Mouse (Mus musculus): Measurements from ENCODE around the gene Prkx. TPM values are rescaled to one million over a fixed set of nuclear protein-coding genes. Genes with fewer than 3 reads are reported as not detected.

Gene Prkx
- polyA plus RNA-seq, 1 experiment = 11.6 TPM

GRCm38 (mm10) chrX:77802293-77802692 lies 6.2 kb upstream of the Prkx start:
- H3ac ChIP-seq (ENCODE audit: control insufficient read depth, insufficient read length) = no peak overlapping the region
- no peak for TF ChIP-seq USF1 (IDR thresholded peaks at IDR 0.05; ENCODE audit: low read depth)
- TF ChIP-seq POLR2AphosphoS2 (IDR thresholded peaks at IDR 0.05; ENCODE audit: insufficient read length, low read depth) = no peak
- no peak for TF ChIP-seq CEBPB (IDR thresholded peaks at IDR 0.05; ENCODE audit: insufficient read depth, poor library complexity, severe bottlenecking)
- TF ChIP-seq REST (IDR thresholded peaks at IDR 0.05; ENCODE audit: insufficient read depth, insufficient read length) = no peak
- no peak for TF ChIP-seq SRF (IDR thresholded peaks at IDR 0.05; ENCODE audit: control insufficient read depth, insufficient read length, low read depth)
- no peak overlapping the region for H3K4me3 ChIP-seq
- H3K27me3 ChIP-seq (ENCODE audit: control insufficient read depth, insufficient read depth, insufficient read length) = no peaks in the 10 kb centered on the region
- H3K79me2 ChIP-seq (ENCODE audit: control insufficient read depth, insufficient read depth) = no peaks in the 10 kb centered on the region
- H3K4me2 ChIP-seq (ENCODE audit: low read depth) = no peak overlapping the region
- H3K36me3 ChIP-seq (ENCODE audit: control insufficient read depth, insufficient read depth) = no peaks in the 10 kb centered on the region

- no peaks in the 10 kb centered on the region for H3K27me3 ChIP-seq (ENCODE audit: control insufficient read depth, insufficient read depth, insufficient read length)
- no peak overlapping the region for H3K4me3 ChIP-seq
- no peak overlapping the region for H3ac ChIP-seq (ENCODE audit: control insufficient read depth, insufficient read length)
- H3K4me2 ChIP-seq (ENCODE audit: low read depth) = no peak overlapping the region
- no peak for TF ChIP-seq POLR2A (IDR thresholded peaks at IDR 0.05; ENCODE audit: insufficient read length, low read depth)
- no peak for TF ChIP-seq POLR2AphosphoS2 (IDR thresholded peaks at IDR 0.05; ENCODE audit: insufficient read length, low read depth)
- no peak for TF ChIP-seq TCF12 (IDR thresholded peaks at IDR 0.05; ENCODE audit: insufficient read depth, poor library complexity, severe bottlenecking)
- TF ChIP-seq CEBPB (IDR thresholded peaks at IDR 0.05; ENCODE audit: insufficient read depth, poor library complexity, severe bottlenecking) = no peak
- no peak for TF ChIP-seq MYOD1 (IDR thresholded peaks at IDR 0.05; ENCODE audit: control insufficient read depth in 1 of 3, insufficient read length in 2 of 3, low read depth in 2 of 3)
- TF ChIP-seq MAX (IDR thresholded peaks at IDR 0.05; ENCODE audit: low read depth) = no peak
- no peak for TF ChIP-seq E2F4 (IDR thresholded peaks at IDR 0.05; ENCODE audit: insufficient read depth)
- no peaks in the 10 kb centered on the region for H3K36me3 ChIP-seq (ENCODE audit: control insufficient read depth, insufficient read depth)
- H3K79me2 ChIP-seq (ENCODE audit: control insufficient read depth, insufficient read depth) = no peaks in the 10 kb centered on the region
These were observed 5.5 kb upstream of the Prkx start for GRCm38 (mm10) chrX:77801543-77801942.

GRCm38 (mm10) chrX:77799554-77799953 lies 3.5 kb upstream of the Prkx start:
- Histone ChIP-seq H3K4me3 (no peak overlapping the region), H3K27me3 (ENCODE audit: control insufficient read depth, insufficient read depth, insufficient read length) (no peaks in the 10 kb centered on the region), H3ac (ENCODE audit: control insufficient read depth, insufficient read length) (no peak overlapping the region), H3K79me2 (ENCODE audit: control insufficient read depth, insufficient read depth) (peaks cover 10% of the 10 kb centered on the region), H3K4me2 (ENCODE audit: low read depth) (no peak overlapping the region), H3K36me3 (ENCODE audit: control insufficient read depth, insufficient read depth) (no peaks in the 10 kb centered on the region)
- TF ChIP-seq E2F4 (IDR thresholded peaks at IDR 0.05; ENCODE audit: insufficient read depth) = no peak
- TF ChIP-seq TCF12 (IDR thresholded peaks at IDR 0.05; ENCODE audit: insufficient read depth, poor library complexity, severe bottlenecking) = no peak

GRCm38 (mm10) chrX:77797801-77798200 lies 1.7 kb upstream of the Prkx start:
- Histone ChIP-seq H3K36me3 (ENCODE audit: control insufficient read depth, insufficient read depth) (no peaks in the 10 kb centered on the region), H3K4me3 (no peak overlapping the region), H3ac (ENCODE audit: control insufficient read depth, insufficient read length) (no peak overlapping the region), H3K27me3 (ENCODE audit: control insufficient read depth, insufficient read depth, insufficient read length) (no peaks in the 10 kb centered on the region), H3K4me2 (ENCODE audit: low read depth) (no peak overlapping the region), H3K79me2 (ENCODE audit: control insufficient read depth, insufficient read depth) (peaks cover 27% of the 10 kb centered on the region)
- TF ChIP-seq SRF (IDR thresholded peaks at IDR 0.05; ENCODE audit: control insufficient read depth, insufficient read length, low read depth) = no peak
- TF ChIP-seq TCF12 (IDR thresholded peaks at IDR 0.05; ENCODE audit: insufficient read depth, poor library complexity, severe bottlenecking) = no peak
- TF ChIP-seq CEBPB (IDR thresholded peaks at IDR 0.05; ENCODE audit: insufficient read depth, poor library complexity, severe bottlenecking) = no peak
- no peak for TF ChIP-seq MYOG (IDR thresholded peaks at IDR 0.05; ENCODE audit: control insufficient read depth in 1 of 3, insufficient read depth in 1 of 3, insufficient read length in 2 of 3, low read depth in 2 of 3)
- TF ChIP-seq REST (IDR thresholded peaks at IDR 0.05; ENCODE audit: insufficient read depth, insufficient read length) = no peak
- no peak for TF ChIP-seq USF1 (IDR thresholded peaks at IDR 0.05; ENCODE audit: low read depth)
- no peak for TF ChIP-seq POLR2AphosphoS2 (IDR thresholded peaks at IDR 0.05; ENCODE audit: insufficient read length, low read depth)
- TF ChIP-seq POLR2A (IDR thresholded peaks at IDR 0.05; ENCODE audit: insufficient read length, low read depth) = no peak
- no peak for TF ChIP-seq MAX (IDR thresholded peaks at IDR 0.05; ENCODE audit: low read depth)
- no peak for TF ChIP-seq TCF3 (IDR thresholded peaks at IDR 0.05; ENCODE audit: insufficient read length, low read depth)

DNA sequence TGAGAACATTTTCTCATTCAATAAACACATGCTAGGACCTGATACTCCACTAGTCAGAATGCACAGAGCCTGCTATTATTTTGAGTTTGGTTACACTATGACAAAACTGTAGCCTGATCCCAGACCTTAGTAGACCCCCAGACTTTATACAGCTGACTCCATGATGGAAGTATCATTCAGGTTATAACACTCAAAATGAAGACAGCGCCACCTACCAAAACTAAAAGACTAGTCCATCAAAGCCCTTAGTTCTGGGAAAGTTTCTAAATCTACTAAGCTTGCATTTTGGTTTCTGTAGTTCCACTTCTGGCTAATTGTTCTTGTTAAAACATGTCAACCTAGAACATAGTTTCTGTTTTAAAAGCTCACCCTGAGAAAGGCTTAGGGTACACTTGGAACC lies 838 bp upstream of the Prkx start:
- H3K27me3 ChIP-seq (ENCODE audit: control insufficient read depth, insufficient read depth, insufficient read length) = no peaks in the 10 kb centered on the region
- H3K79me2 ChIP-seq (ENCODE audit: control insufficient read depth, insufficient read depth) = peaks cover 36% of the 10 kb centered on the region
- H3K4me3 ChIP-seq = peak overlapping the region; percentile 70
- no peaks in the 10 kb centered on the region for H3K36me3 ChIP-seq (ENCODE audit: control insufficient read depth, insufficient read depth)
- TF ChIP-seq E2F4 (IDR thresholded peaks at IDR 0.05; ENCODE audit: insufficient read depth) = no peak
- no peak for TF ChIP-seq TCF12 (IDR thresholded peaks at IDR 0.05; ENCODE audit: insufficient read depth, poor library complexity, severe bottlenecking)
- TF ChIP-seq MYOD1 (IDR thresholded peaks at IDR 0.05; ENCODE audit: control insufficient read depth in 1 of 3, insufficient read length in 2 of 3, low read depth in 2 of 3) = no peak
- no peak for TF ChIP-seq POLR2A (IDR thresholded peaks at IDR 0.05; ENCODE audit: insufficient read length, low read depth)
- TF ChIP-seq REST (IDR thresholded peaks at IDR 0.05; ENCODE audit: insufficient read depth, insufficient read length) = no peak
- TF ChIP-seq TCF3 (IDR thresholded peaks at IDR 0.05; ENCODE audit: insufficient read length, low read depth) = no peak
- no peak for TF ChIP-seq POLR2AphosphoS2 (IDR thresholded peaks at IDR 0.05; ENCODE audit: insufficient read length, low read depth)
- TF ChIP-seq USF1 (IDR thresholded peaks at IDR 0.05; ENCODE audit: low read depth) = no peak
- TF ChIP-seq MYOG (IDR thresholded peaks at IDR 0.05; ENCODE audit: control insufficient read depth in 1 of 3, insufficient read depth in 1 of 3, insufficient read length in 2 of 3, low read depth in 2 of 3) = no peak
- no peak for TF ChIP-seq MAX (IDR thresholded peaks at IDR 0.05; ENCODE audit: low read depth)
- H3K4me2 ChIP-seq (ENCODE audit: low read depth) = no peak overlapping the region
- H3ac ChIP-seq (ENCODE audit: control insufficient read depth, insufficient read length) = no peak overlapping the region
